ENCODE assay signal across 27 mouse cellular contexts in genomic region chr4:91028013-91028626, GRCm38 (mm10).
DNase-seq lines count a peak whose midpoint lies in the region; ATAC-seq and TF ChIP-seq lines count a peak whose summit lies in the region.
"Had no signal": no experiment of that assay in that cellular context is flagged by ENCODE, and none has a peak within 500 bp of the region (broad histone marks: within the 10 kb centered on the region; RNA-seq: fewer than 3 reads in every experiment).

No protein-coding gene starts in this region.

- no peak overlapping the region for H3K27ac ChIP-seq in forebrain, embryonic 16.5 days (ENCODE audit: low read length)
- no peak overlapping the region for H3K27ac ChIP-seq in forebrain, embryonic 13.5 days
- no peak overlapping the region for H3K27ac ChIP-seq in midbrain, embryonic 14.5 days (replicated peaks; ENCODE audit: low read depth, low read length)
- no peak overlapping the region for H3K27ac ChIP-seq in midbrain, embryonic 13.5 days
- H3K27ac ChIP-seq in midbrain, postnatal 0 days (ENCODE audit: low read depth, low read length): no peak overlapping the region
- H3K27ac ChIP-seq: embryonic facial prominence, embryonic 12.5 days; kidney, postnatal 0 days; liver, embryonic 12.5 days had no signal

- H3K27me3 ChIP-seq in forebrain, embryonic 16.5 days (replicated peaks; ENCODE audit: control insufficient read depth, insufficient read depth, low read length): no peaks in the 10 kb centered on the region
- H3K27me3 ChIP-seq in forebrain, embryonic 13.5 days: no peaks in the 10 kb centered on the region
- no peaks in the 10 kb centered on the region for H3K27me3 ChIP-seq in midbrain, embryonic 14.5 days (ENCODE audit: control insufficient read depth, insufficient read depth, low read length)
- H3K27me3 ChIP-seq in midbrain, embryonic 13.5 days: no peaks in the 10 kb centered on the region
- H3K27me3 ChIP-seq in midbrain, postnatal 0 days (ENCODE audit: insufficient read depth, low read length): no peaks in the 10 kb centered on the region
- H3K27me3 ChIP-seq: embryonic facial prominence, embryonic 12.5 days; liver, embryonic 12.5 days; Patski had no signal

- no peak for TF ChIP-seq POLR2A in brain, embryonic 14.5 days (IDR thresholded peaks at IDR 0.05; ENCODE audit: borderline replicate concordance, extremely low read depth, insufficient read depth, insufficient read length, poor library complexity, severe bottlenecking)

- H3K4me1 ChIP-seq in forebrain, embryonic 16.5 days (replicated peaks; ENCODE audit: control insufficient read depth, insufficient read depth, low read length): no peaks in the 10 kb centered on the region
- H3K4me1 ChIP-seq in forebrain, embryonic 13.5 days: no peaks in the 10 kb centered on the region
- H3K4me1 ChIP-seq in midbrain, embryonic 14.5 days (ENCODE audit: control insufficient read depth, insufficient read depth, low read length): no peaks in the 10 kb centered on the region
- no peaks in the 10 kb centered on the region for H3K4me1 ChIP-seq in midbrain, embryonic 13.5 days (replicated peaks)
- no peaks in the 10 kb centered on the region for H3K4me1 ChIP-seq in midbrain, postnatal 0 days (ENCODE audit: insufficient read depth, low read length)
- H3K4me1 ChIP-seq: embryonic facial prominence, embryonic 12.5 days; liver, embryonic 12.5 days had no signal

- no peak overlapping the region for H3K9ac ChIP-seq in forebrain, embryonic 16.5 days (replicated peaks; ENCODE audit: low read depth, low read length)
- H3K9ac ChIP-seq in forebrain, embryonic 13.5 days: no peak overlapping the region
- H3K9ac ChIP-seq in midbrain, embryonic 14.5 days (replicated peaks; ENCODE audit: low read length): no peak overlapping the region
- no peak overlapping the region for H3K9ac ChIP-seq in midbrain, embryonic 13.5 days (replicated peaks)
- no peak overlapping the region for H3K9ac ChIP-seq in midbrain, postnatal 0 days (replicated peaks; ENCODE audit: low read length, poor library complexity, severe bottlenecking)
- H3K9ac ChIP-seq: embryonic facial prominence, embryonic 12.5 days; liver, embryonic 12.5 days; liver, postnatal 0 days had no signal

- TF ChIP-seq CTCF in brain, embryonic 14.5 days (IDR thresholded peaks at IDR 0.05; ENCODE audit: borderline replicate concordance, extremely low read depth, insufficient read depth, insufficient read length): no peak
- TF ChIP-seq CTCF in midbrain, postnatal 0 days (IDR thresholded peaks at IDR 0.05): no peak

- 87% methylated on average over 6 of the region's 6 CpGs for WGBS in forebrain, embryonic 16.5 days
- 87% methylated on average over 6 of the region's 6 CpGs for WGBS in forebrain, embryonic 13.5 days
- WGBS in midbrain, embryonic 14.5 days: 88% methylated on average over 6 of the region's 6 CpGs
- 80% methylated on average over 6 of the region's 6 CpGs for WGBS in midbrain, embryonic 13.5 days
- 65% methylated on average over 6 of the region's 6 CpGs for WGBS in midbrain, postnatal 0 days

- H3K4me2 ChIP-seq in forebrain, embryonic 16.5 days (ENCODE audit: low read length): no peak overlapping the region
- H3K4me2 ChIP-seq in forebrain, embryonic 13.5 days: no peak overlapping the region
- no peak overlapping the region for H3K4me2 ChIP-seq in midbrain, embryonic 14.5 days (ENCODE audit: low read length)
- H3K4me2 ChIP-seq in midbrain, embryonic 13.5 days (replicated peaks): no peak overlapping the region
- H3K4me2 ChIP-seq in midbrain, postnatal 0 days (ENCODE audit: low read depth, low read length, poor library complexity, severe bottlenecking): no peak overlapping the region
- H3K4me2 ChIP-seq: embryonic facial prominence, embryonic 12.5 days; liver, embryonic 12.5 days had no signal

- no peaks in the 10 kb centered on the region for H3K36me3 ChIP-seq in forebrain, embryonic 16.5 days (ENCODE audit: control insufficient read depth, insufficient read depth)
- no peaks in the 10 kb centered on the region for H3K36me3 ChIP-seq in forebrain, embryonic 13.5 days (ENCODE audit: poor library complexity, severe bottlenecking)
- H3K36me3 ChIP-seq in midbrain, embryonic 14.5 days (ENCODE audit: control insufficient read depth, insufficient read depth, low read length): no peaks in the 10 kb centered on the region
- H3K36me3 ChIP-seq in midbrain, embryonic 13.5 days: no peaks in the 10 kb centered on the region
- H3K36me3 ChIP-seq in midbrain, postnatal 0 days (ENCODE audit: insufficient read depth, low read length): no peaks in the 10 kb centered on the region
- H3K36me3 ChIP-seq: embryonic facial prominence, embryonic 12.5 days; liver, embryonic 12.5 days had no signal

- ATAC-seq in forebrain, embryonic 16.5 days: peak; percentile 61; the same call in 1 of the 2 replicates
- ATAC-seq in forebrain, embryonic 13.5 days: no peak
- no peak for ATAC-seq in midbrain, embryonic 14.5 days (ENCODE audit: low FRiP score, low TSS enrichment)
- ATAC-seq in midbrain, embryonic 13.5 days: no peak
- peak; percentile 78; the same call in 1 of the 2 replicates for ATAC-seq in midbrain, postnatal 0 days (ENCODE audit: low FRiP score)
- ATAC-seq: intestine, embryonic 16.5 days; liver, embryonic 12.5 days; liver, postnatal 0 days; Patski had no signal

- no peak overlapping the region for H3K4me3 ChIP-seq in forebrain, embryonic 16.5 days (replicated peaks; ENCODE audit: low read length)
- no peak overlapping the region for H3K4me3 ChIP-seq in forebrain, embryonic 13.5 days
- no peak overlapping the region for H3K4me3 ChIP-seq in midbrain, embryonic 14.5 days (replicated peaks; ENCODE audit: low read depth, low read length)
- no peak overlapping the region for H3K4me3 ChIP-seq in midbrain, embryonic 13.5 days (replicated peaks)
- no peak overlapping the region for H3K4me3 ChIP-seq in midbrain, postnatal 0 days (ENCODE audit: low read depth, low read length)
- H3K4me3 ChIP-seq: embryonic facial prominence, embryonic 12.5 days; liver, embryonic 12.5 days had no signal

- no peaks in the 10 kb centered on the region for H3K9me3 ChIP-seq in forebrain, embryonic 16.5 days (ENCODE audit: control insufficient read depth, low read length)
- no peaks in the 10 kb centered on the region for H3K9me3 ChIP-seq in forebrain, embryonic 13.5 days (replicated peaks)
- no peaks in the 10 kb centered on the region for H3K9me3 ChIP-seq in midbrain, embryonic 14.5 days (ENCODE audit: control insufficient read depth, low read length)
- no peaks in the 10 kb centered on the region for H3K9me3 ChIP-seq in midbrain, embryonic 13.5 days
- H3K9me3 ChIP-seq in midbrain, postnatal 0 days (ENCODE audit: low read length): no peaks in the 10 kb centered on the region
- H3K9me3 ChIP-seq: embryonic facial prominence, embryonic 12.5 days; liver, embryonic 12.5 days had no signal

- DNase-seq in midbrain, embryonic 14.5 days: peak; percentile 56
- DNase-seq in brain, embryonic 14.5 days (ENCODE audit: low read depth): peak; percentile 47
- DNase-seq in midbrain, postnatal 0 days (ENCODE audit: low spot score): peak; percentile 53
- DNase-seq in layer of hippocampus, adult 9-11 months: no peak
- DNase-seq: adrenal gland, postnatal 14 days; cerebellum, adult 11-12 months; cerebellum, adult 9-11 months; embryo, embryonic 11 days; gastrocnemius, postnatal 10 days; heart, postnatal 14 days; kidney, adult 8-10 months; kidney, postnatal 4 days; layer of hippocampus, postnatal 36 days; left cerebral cortex, postnatal 4 days; liver, postnatal 0 days; lung, postnatal 36 days; right cerebral cortex, postnatal 4 days; thymus, adult 2 months; thymus, postnatal 36 days had no signal

Comparison
In these comparisons a context has a peak if more than half of its experiments do, and no peak if none do; other contexts are left out.
1. ATAC-seq: peak in forebrain, embryonic 16.5 days (single experiment) and midbrain, postnatal 0 days (single experiment); none in forebrain, embryonic 13.5 days (single experiment), midbrain, embryonic 14.5 days (single experiment) and midbrain, embryonic 13.5 days (single experiment).